Mouse (Mus musculus) liver, postnatal 0 days (tissue): ENCODE results near the gene Ntrk1. TPM values are rescaled to one million over a fixed set of nuclear protein-coding genes. Genes with fewer than 3 reads are reported as not detected.

ENCODE experiments used
- ATAC-seq: fragments of 200-750 bp; cut with Nextera tagmentation; 2 replicates; pipeline ENCODE4 v1.8.0; 2017; ENCODE audit warnings: mild to moderate bottlenecking, moderate library complexity
- DNase-seq: peaks from one replicate; pipeline ENCODE4 v3.0.0-alpha.2; 2016
- H3K27ac ChIP-seq: fragments of 300-500 bp; sonication (generic); 2 replicates; pipeline ENCODE4 v1.5.1; 2014; ENCODE audit warnings: antibody characterized with exemption, moderate library complexity, mild to moderate bottlenecking, low read depth
- H3K27me3 ChIP-seq: fragments of 300-500 bp; sonication (generic); 2 replicates; pipeline ENCODE4 v1.6.1; 2014; ENCODE audit warnings: low read length, control low read depth, mixed read lengths; ENCODE audit not compliant: insufficient read depth
- H3K36me3 ChIP-seq: fragments of 300-500 bp; sonication (generic); replicated peaks from 2 replicates; pipeline ENCODE4 v1.6.1; 2014; ENCODE audit warnings: mild to moderate bottlenecking, control low read depth, low read length, moderate library complexity, mixed read lengths; ENCODE audit not compliant: insufficient read depth
- H3K4me1 ChIP-seq: fragments of 300-500 bp; sonication (generic); 2 replicates; pipeline ENCODE4 v1.6.1; 2014; ENCODE audit warnings: antibody characterized with exemption, mild to moderate bottlenecking, control low read depth; ENCODE audit not compliant: insufficient read depth
- H3K4me2 ChIP-seq: fragments of 300-500 bp; sonication (generic); 2 replicates; pipeline ENCODE4 v1.6.1; 2014; ENCODE audit warnings: low read depth, mild to moderate bottlenecking, low read length, moderate library complexity, mixed read lengths
- H3K4me3 ChIP-seq: fragments of 300-500 bp; sonication (generic); 2 replicates; pipeline ENCODE4 v1.5.1; 2014; ENCODE audit warnings: low read depth, low read length
- H3K9ac ChIP-seq: fragments of 300-500 bp; sonication (generic); replicated peaks from 2 replicates; pipeline ENCODE4 v1.6.1; 2014; ENCODE audit warnings: mild to moderate bottlenecking, moderate library complexity
- H3K9me3 ChIP-seq: fragments of 300-500 bp; sonication (generic); 2 replicates; pipeline ENCODE4 v1.6.1; 2016; ENCODE audit warnings: mild to moderate bottlenecking, control low read depth, low read length, mixed read lengths
- CTCF ChIP-seq: sonication (generic); IDR thresholded peaks from 2 replicates; pipeline ENCODE4 v1.5.1; 2016; ENCODE audit warnings: antibody characterized with exemption, low read depth
- EP300 ChIP-seq: IDR thresholded peaks from 2 replicates; pipeline ENCODE4 v1.6.1; 2016; ENCODE audit warnings: antibody characterized with exemption, low read depth, mild to moderate bottlenecking
- WGBS: fragments of 180-500 bp; shearing (Covaris S2); extraction: QIAGEN DNeasy Blood & Tissue Kit; methylation state at CpG from one replicate; pipeline ENCODE4 v1.1.7; 2014; ENCODE audit not compliant: insufficient replicate concordance; 5-methylcytosine and 5-hydroxymethylcytosine counted together
- polyA plus RNA-seq: library from polyadenylated mRNA; unstranded; fragments of >200 nt; fragmentation: Nextera tagmentation; extraction: Ambion mirVana; gene quantifications from 2 replicates; pipeline ENCODE4 v1.2.1, GENCODE M21; 2015

Ntrk1 gene
- polyA plus RNA-seq, 1 experiment from 2014 or later, result 0.53 TPM

GRCm38 (mm10) chr3:87811297-87811696 lies 16.3 kb upstream of the Ntrk1 start:
- WGBS, result 68% methylated on average over 8 of the region's 8 CpGs
- Histone ChIP-seq H3K9me3 (no peaks in the 10 kb centered on the region), H3K27me3 (peaks cover 44% of the 10 kb centered on the region)

GRCm38 (mm10) chr3:87809322-87809962 lies 14.5 kb upstream of the Ntrk1 start:
- DNase-seq, result no peak
- Histone ChIP-seq H3K4me2 (no peak overlapping the region; the same call in 1 of the 2 replicates), H3K27me3 (peaks cover 57% of the 10 kb centered on the region), H3K36me3 (no peaks in the 10 kb centered on the region), H3K9ac (no peak overlapping the region), H3K4me1 (0 out of 2 replicates have a peak, but pooled peaks cover under 1% of the 10 kb centered on the region), H3K9me3 (no peaks in the 10 kb centered on the region), H3K4me3 (no peak overlapping the region), H3K27ac (no peak overlapping the region)
- TF ChIP-seq EP300, result no peak
- TF ChIP-seq CTCF, result no peak
- ATAC-seq, result peak; percentile 47; the same call in 1 of the 2 replicates
- 7% methylated on average over 28 of the region's 28 CpGs for WGBS

More at GRCm38 (mm10) chr3:87811297-87811696, 16.3 kb upstream of the Ntrk1 start:
- DNase-seq (no peak), ATAC-seq (no peak)
- TF ChIP-seq CTCF, result no peak
- TF ChIP-seq EP300, result no peak
- Histone ChIP-seq H3K9ac (no peak overlapping the region), H3K4me3 (no peak overlapping the region), H3K4me2 (no peak overlapping the region), H3K36me3 (no peaks in the 10 kb centered on the region), H3K27ac (no peak overlapping the region), H3K4me1 (no peaks in the 10 kb centered on the region)

- ATAC-seq, result peak; percentile 57; the same call in 1 of the 2 replicates
- H3K4me1 ChIP-seq, result peaks cover 7% of the 10 kb centered on the region; the same call in 1 of the 2 replicates
- no peak overlapping the region for H3K9ac ChIP-seq
- peak overlapping the region; percentile 33; the same call in 1 of the 2 replicates for H3K4me3 ChIP-seq
- no peak overlapping the region for H3K27ac ChIP-seq
- peaks cover 68% of the 10 kb centered on the region for H3K27me3 ChIP-seq
- WGBS, result 5% methylated on average over 26 of the region's 26 CpGs
- peak; percentile 35 for DNase-seq
- no peak for TF ChIP-seq CTCF
- no peak for TF ChIP-seq EP300
- H3K36me3 ChIP-seq, result no peaks in the 10 kb centered on the region
- H3K9me3 ChIP-seq, result no peaks in the 10 kb centered on the region
- peak overlapping the region; percentile 66 for H3K4me2 ChIP-seq
Observed at GRCm38 (mm10) chr3:87804038-87804677, 9.2 kb upstream of the Ntrk1 start.

- no peak overlapping the region for H3K4me2 ChIP-seq
- no peak overlapping the region for H3K27ac ChIP-seq
- no peak overlapping the region for H3K4me3 ChIP-seq
- peak; percentile 47; the same call in 1 of the 2 replicates for ATAC-seq
- H3K27me3 ChIP-seq, result peaks cover 83% of the 10 kb centered on the region
- DNase-seq, result no peak
- 51% methylated on average over 5 of the region's 5 CpGs for WGBS
- H3K4me1 ChIP-seq, result peaks cover 10% of the 10 kb centered on the region
- TF ChIP-seq CTCF (no peak), EP300 (no peak)
- H3K9me3 ChIP-seq, result no peaks in the 10 kb centered on the region
- no peaks in the 10 kb centered on the region for H3K36me3 ChIP-seq
- no peak overlapping the region for H3K9ac ChIP-seq
Observed at GRCm38 (mm10) chr3:87801681-87802080, 6.7 kb upstream of the Ntrk1 start.

GRCm38 (mm10) chr3:87796736-87797334 lies 1.9 kb upstream of the Ntrk1 start, which contains the start of gene Insrr:
Gene Insrr, plus strand, starts transcription at chr3:87796951.
- no peaks in the 10 kb centered on the region for H3K36me3 ChIP-seq
- DNase-seq, result no peak
- no peak for ATAC-seq
- no peak within 1 kb of the TSS; the same call in 1 of the 2 replicates for H3K4me3 ChIP-seq
- H3K9ac ChIP-seq, result no peak within 1 kb of the TSS
- peaks cover 12% of the 10 kb centered on the region for H3K4me1 ChIP-seq
- H3K27me3 ChIP-seq, result peaks cover 91% of the 10 kb centered on the region
- TF ChIP-seq CTCF (no peak), EP300 (no peak)
- 1% methylated on average over 29 of the region's 29 CpGs for WGBS
- H3K4me2 ChIP-seq, result peak within 1 kb of the TSS; percentile 40
- no peak within 1 kb of the TSS for H3K27ac ChIP-seq
- H3K9me3 ChIP-seq, result no peaks in the 10 kb centered on the region
